Mouse (Mus musculus): ENCODE measurements at regions not wholly inside any gene's neighbourhood (a gene's known extent, or its start where the extent isn't known, plus 50 kb on each side); places are given as distances from the start of the nearest gene placed in this dataset.
A peak's percentile ranks its signal among the peaks of the same experiment; 100 is the strongest.

- no peak overlapping the region for H3K4me3 ChIP-seq (ENCODE audit: low read depth, low read length)
- no peak overlapping the region for H3K4me2 ChIP-seq (ENCODE audit: low read depth)
- no peak for TF ChIP-seq CTCF (IDR thresholded peaks at IDR 0.05; ENCODE audit: low read depth)
- DNase-seq (peak; percentile 41), ATAC-seq (peak; percentile 45; the same call in 1 of the 2 replicates)
- no peaks in the 10 kb centered on the region for H3K9me3 ChIP-seq (ENCODE audit: low read length)
- H3K27ac ChIP-seq (ENCODE audit: low read depth, low read length) = no peak overlapping the region
- no peaks in the 10 kb centered on the region for H3K4me1 ChIP-seq (ENCODE audit: insufficient read depth)
- H3K9ac ChIP-seq = no peak overlapping the region
- no peaks in the 10 kb centered on the region for H3K27me3 ChIP-seq (ENCODE audit: insufficient read depth, low read length)
- no peaks in the 10 kb centered on the region for H3K36me3 ChIP-seq (ENCODE audit: insufficient read depth)
These were observed 954.9 kb upstream of the 4931408C20Rik start for GRCm38 (mm10) chr1:27642118-27642517.

- Histone ChIP-seq H3K4me3 (ENCODE audit: low read depth, low read length) (no peak overlapping the region), H3K4me2 (ENCODE audit: low read depth) (no peak overlapping the region), H3K27ac (ENCODE audit: low read depth, low read length) (no peak overlapping the region), H3K27me3 (ENCODE audit: insufficient read depth, low read length) (no peaks in the 10 kb centered on the region), H3K9ac (no peak overlapping the region), H3K9me3 (ENCODE audit: low read length) (no peaks in the 10 kb centered on the region), H3K4me1 (ENCODE audit: insufficient read depth) (no peaks in the 10 kb centered on the region), H3K36me3 (ENCODE audit: insufficient read depth) (no peaks in the 10 kb centered on the region)
- ATAC-seq = no peak
- no peak for TF ChIP-seq CTCF (IDR thresholded peaks at IDR 0.05; ENCODE audit: low read depth)
- no peak for DNase-seq
These were observed 941.8 kb upstream of the 4931408C20Rik start for GRCm38 (mm10) chr1:27629101-27629500.

- ATAC-seq = no peak
- H3K9me3 ChIP-seq (ENCODE audit: low read length) = no peaks in the 10 kb centered on the region
- H3K4me2 ChIP-seq (ENCODE audit: low read depth) = no peak overlapping the region
- no peak overlapping the region for H3K27ac ChIP-seq (ENCODE audit: low read depth, low read length)
- H3K4me3 ChIP-seq (ENCODE audit: low read depth, low read length) = no peak overlapping the region
- no peaks in the 10 kb centered on the region for H3K36me3 ChIP-seq (ENCODE audit: insufficient read depth)
- TF ChIP-seq CTCF (IDR thresholded peaks at IDR 0.05; ENCODE audit: low read depth) = no peak
- H3K9ac ChIP-seq = no peak overlapping the region
- H3K4me1 ChIP-seq (ENCODE audit: insufficient read depth) = no peaks in the 10 kb centered on the region
- DNase-seq = peak; percentile 10
- H3K27me3 ChIP-seq (ENCODE audit: insufficient read depth, low read length) = no peaks in the 10 kb centered on the region
These were observed 929.0 kb upstream of the 4931408C20Rik start for GRCm38 (mm10) chr1:27616250-27616649.

GRCm38 (mm10) chr1:27608606-27609005, 921.3 kb upstream of the 4931408C20Rik start:
- Histone ChIP-seq H3K4me1 (ENCODE audit: insufficient read depth) (no peaks in the 10 kb centered on the region), H3K9ac (no peak overlapping the region), H3K4me3 (ENCODE audit: low read depth, low read length) (no peak overlapping the region), H3K27ac (ENCODE audit: low read depth, low read length) (no peak overlapping the region), H3K4me2 (ENCODE audit: low read depth) (no peak overlapping the region), H3K27me3 (ENCODE audit: insufficient read depth, low read length) (no peaks in the 10 kb centered on the region), H3K36me3 (ENCODE audit: insufficient read depth) (no peaks in the 10 kb centered on the region), H3K9me3 (ENCODE audit: low read length) (no peaks in the 10 kb centered on the region)
- WGBS = 75% methylated on average over 8 of the region's 8 CpGs
- ATAC-seq (0 out of 2 replicates have a peak, but pooled peaks have one; percentile 10), DNase-seq (peak; percentile 18)
- no peak for TF ChIP-seq CTCF (IDR thresholded peaks at IDR 0.05; ENCODE audit: low read depth)

GRCm38 (mm10) chr1:27578776-27579175, 891.5 kb upstream of the 4931408C20Rik start:
- Histone ChIP-seq H3K27ac (ENCODE audit: low read depth, low read length) (no peak overlapping the region), H3K4me1 (ENCODE audit: insufficient read depth) (no peaks in the 10 kb centered on the region), H3K27me3 (ENCODE audit: insufficient read depth, low read length) (no peaks in the 10 kb centered on the region), H3K9me3 (ENCODE audit: low read length) (no peaks in the 10 kb centered on the region), H3K9ac (no peak overlapping the region), H3K4me2 (ENCODE audit: low read depth) (no peak overlapping the region), H3K36me3 (ENCODE audit: insufficient read depth) (no peaks in the 10 kb centered on the region), H3K4me3 (ENCODE audit: low read depth, low read length) (no peak overlapping the region)
- ATAC-seq (no peak), DNase-seq (no peak)
- TF ChIP-seq CTCF (IDR thresholded peaks at IDR 0.05; ENCODE audit: low read depth) = no peak

GRCm38 (mm10) chr1:27559426-27559825, 872.2 kb upstream of the 4931408C20Rik start:
- Histone ChIP-seq H3K36me3 (ENCODE audit: insufficient read depth) (no peaks in the 10 kb centered on the region), H3K9me3 (ENCODE audit: low read length) (no peaks in the 10 kb centered on the region), H3K9ac (no peak overlapping the region), H3K27ac (ENCODE audit: low read depth, low read length) (no peak overlapping the region), H3K27me3 (ENCODE audit: insufficient read depth, low read length) (no peaks in the 10 kb centered on the region), H3K4me3 (ENCODE audit: low read depth, low read length) (no peak overlapping the region), H3K4me2 (ENCODE audit: low read depth) (no peak overlapping the region), H3K4me1 (ENCODE audit: insufficient read depth) (no peaks in the 10 kb centered on the region)
- DNase-seq (peak; percentile 20), ATAC-seq (no peak)
- no peak for TF ChIP-seq CTCF (IDR thresholded peaks at IDR 0.05; ENCODE audit: low read depth)

GRCm38 (mm10) chr1:27510787-27511395, 823.6 kb upstream of the 4931408C20Rik start:
- DNase-seq (no peak), ATAC-seq (no peak)
- Histone ChIP-seq H3K4me1 (ENCODE audit: insufficient read depth) (no peaks in the 10 kb centered on the region), H3K27ac (ENCODE audit: low read depth, low read length) (no peak overlapping the region), H3K4me3 (ENCODE audit: low read depth, low read length) (no peak overlapping the region), H3K9me3 (ENCODE audit: low read length) (no peaks in the 10 kb centered on the region), H3K36me3 (ENCODE audit: insufficient read depth) (no peaks in the 10 kb centered on the region), H3K9ac (no peak overlapping the region), H3K27me3 (ENCODE audit: insufficient read depth, low read length) (no peaks in the 10 kb centered on the region), H3K4me2 (ENCODE audit: low read depth) (no peak overlapping the region)
- 41% methylated on average over 4 of the region's 4 CpGs for WGBS
- no peak for TF ChIP-seq CTCF (IDR thresholded peaks at IDR 0.05; ENCODE audit: low read depth)
